Mouse (Mus musculus) myocyte (in vitro differentiated cells): ENCODE data around the gene Ubash3b. TPM values are rescaled to one million over a fixed set of nuclear protein-coding genes. Genes with fewer than 3 reads are reported as not detected.
A peak's percentile ranks its signal among the peaks of the same experiment; 100 is the strongest.

Source experiments
- H3K27me3 ChIP-seq: one replicate; pipeline ENCODE4 v1.6.1; 2011; ENCODE audit not compliant: control insufficient read depth, insufficient read depth, insufficient read length
- H3K36me3 ChIP-seq: one replicate; pipeline ENCODE4 v1.6.1; 2011; ENCODE audit not compliant: control insufficient read depth, insufficient read depth
- H3K4me2 ChIP-seq: one replicate; pipeline ENCODE4 v1.6.1; 2011; ENCODE audit warnings: low read depth, control low read depth
- H3K4me3 ChIP-seq: one replicate; pipeline ENCODE4 v1.5.1; 2011; ENCODE audit warnings: mild to moderate bottlenecking, control low read depth, moderate library complexity
- H3K79me2 ChIP-seq: one replicate; pipeline ENCODE4 v1.6.1; 2011; ENCODE audit not compliant: control insufficient read depth, insufficient read depth
- H3ac ChIP-seq: one replicate; pipeline ENCODE4 v1.6.1; 2011; ENCODE audit not compliant: control insufficient read depth, insufficient read length
- CEBPB ChIP-seq: IDR thresholded peaks from 2 replicates; pipeline ENCODE4 v1.6.1; 2011; ENCODE audit warnings: mild to moderate bottlenecking, moderate library complexity; ENCODE audit not compliant: poor library complexity, insufficient read depth, severe bottlenecking
- E2F4 ChIP-seq: IDR thresholded peaks from one replicate; pipeline ENCODE4 v1.6.1; 2011; ENCODE audit warnings: mild to moderate bottlenecking, control low read depth, moderate library complexity; ENCODE audit not compliant: insufficient read depth
- MAX ChIP-seq: IDR thresholded peaks from one replicate; pipeline ENCODE4 v1.6.1; 2011; ENCODE audit warnings: low read depth, mild to moderate bottlenecking, control low read depth
- MYOD1 ChIP-seq, 3 experiments: IDR thresholded peaks; one replicate each; pipeline ENCODE4 v1.6.1; 2011; ENCODE audit warnings: control low read depth in 2 of 3, low read depth in 2 of 3, mild to moderate bottlenecking in 2 of 3, moderate library complexity in 1 of 3; ENCODE audit not compliant: insufficient read length in 2 of 3, control insufficient read depth in 1 of 3
- MYOG ChIP-seq, 3 experiments: IDR thresholded peaks; one replicate each; pipeline ENCODE4 v1.6.1; 2011; ENCODE audit warnings: control low read depth in 2 of 3, low read depth in 2 of 3, mild to moderate bottlenecking in 2 of 3; ENCODE audit not compliant: insufficient read length in 2 of 3, control insufficient read depth in 1 of 3, insufficient read depth in 1 of 3
- POLR2A ChIP-seq: IDR thresholded peaks from one replicate; pipeline ENCODE4 v1.6.1; 2011; ENCODE audit warnings: low read depth, mild to moderate bottlenecking, control low read depth, moderate library complexity; ENCODE audit not compliant: insufficient read length
- POLR2AphosphoS2 ChIP-seq: IDR thresholded peaks from one replicate; pipeline ENCODE4 v1.6.1; 2011; ENCODE audit warnings: low read depth, control low read depth; ENCODE audit not compliant: insufficient read length
- REST ChIP-seq: IDR thresholded peaks from one replicate; pipeline ENCODE4 v1.6.1; 2011; ENCODE audit warnings: mild to moderate bottlenecking, control low read depth, moderate library complexity; ENCODE audit not compliant: insufficient read depth, insufficient read length
- SRF ChIP-seq: IDR thresholded peaks from one replicate; pipeline ENCODE4 v1.6.1; 2011; ENCODE audit warnings: low read depth; ENCODE audit not compliant: control insufficient read depth, insufficient read length
- TCF12 ChIP-seq: IDR thresholded peaks from one replicate; pipeline ENCODE4 v1.6.1; 2011; ENCODE audit warnings: mild to moderate bottlenecking, control low read depth; ENCODE audit not compliant: poor library complexity, insufficient read depth, severe bottlenecking
- TCF3 ChIP-seq: IDR thresholded peaks from one replicate; pipeline ENCODE4 v1.6.1; 2011; ENCODE audit warnings: low read depth, control low read depth; ENCODE audit not compliant: insufficient read length
- USF1 ChIP-seq: IDR thresholded peaks from one replicate; pipeline ENCODE4 v1.6.1; 2011; ENCODE audit warnings: low read depth, mild to moderate bottlenecking, control low read depth, moderate library complexity
- polyA plus RNA-seq: library from polyadenylated mRNA; unstranded; fragments of >200 nt; fragmentation: generic; extraction: Trizol; gene quantifications from one replicate; pipeline ENCODE4 v1.2.1, GENCODE M21; 2012; ENCODE audit warnings: missing spikeins

The Ubash3b gene
- polyA plus RNA-seq, 1 experiment: 5.9 TPM

DNA sequence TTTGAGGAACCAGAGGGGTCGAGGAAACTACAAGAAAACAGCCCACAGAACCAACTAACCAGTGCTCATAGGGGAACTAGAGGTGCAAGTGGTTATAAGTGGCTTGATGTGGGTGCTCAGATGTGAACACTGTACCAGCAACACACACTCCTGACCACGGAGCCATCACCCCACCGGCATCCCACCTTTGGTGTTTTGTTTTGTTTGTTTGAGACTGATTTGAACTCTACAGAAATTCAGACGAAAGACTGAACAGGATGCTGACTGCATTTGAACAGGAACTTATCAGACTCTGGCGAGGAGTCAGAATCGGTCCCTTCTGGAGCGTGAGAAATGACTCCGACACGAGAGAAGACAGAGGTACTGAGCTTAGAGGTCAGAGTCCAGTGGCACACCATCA is 19.9 kb upstream of the Ubash3b start:
- Histone ChIP-seq H3K79me2 (no peaks in the 10 kb centered on the region), H3K36me3 (no peaks in the 10 kb centered on the region), H3K4me3 (no peak overlapping the region), H3K4me2 (no peak overlapping the region), H3K27me3 (no peaks in the 10 kb centered on the region), H3ac (no peak overlapping the region)
- TF ChIP-seq POLR2A (no peak), USF1 (no peak), MAX (no peak), TCF12 (no peak), POLR2AphosphoS2 (no peak), SRF (no peak), TCF3 (no peak), MYOG (IDR thresholded peaks at IDR 0.05; ENCODE audit: control insufficient read depth in 1 of 3, insufficient read depth in 1 of 3, insufficient read length in 2 of 3, low read depth in 2 of 3) (no peak), MYOD1 (IDR thresholded peaks at IDR 0.05; ENCODE audit: control insufficient read depth in 1 of 3, insufficient read length in 2 of 3, low read depth in 2 of 3) (no peak), CEBPB (no peak), REST (no peak), E2F4 (no peak)

DNA sequence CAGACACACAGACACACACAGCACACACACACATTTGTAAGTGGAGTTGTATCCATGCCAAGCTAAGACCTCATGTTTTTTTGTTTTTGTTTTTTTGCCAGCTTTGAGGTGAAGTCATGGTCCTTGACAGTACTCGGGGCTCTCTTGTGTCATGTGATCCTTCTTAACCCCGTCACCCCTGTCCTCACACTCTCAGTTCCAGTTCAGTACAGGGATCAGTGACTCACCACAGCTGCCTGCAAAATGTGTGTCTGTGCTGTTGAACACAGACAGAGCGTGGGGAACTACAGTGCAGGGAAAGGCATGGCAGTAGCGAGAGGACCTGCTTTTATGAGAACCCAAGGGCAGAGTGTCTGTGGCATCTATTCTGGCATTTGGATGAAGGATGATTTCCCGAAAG is 17.6 kb upstream of the Ubash3b start:
- no peak overlapping the region for H3ac ChIP-seq
- no peaks in the 10 kb centered on the region for H3K79me2 ChIP-seq
- peak overlapping the region; percentile 48 for H3K4me2 ChIP-seq
- H3K36me3 ChIP-seq: no peaks in the 10 kb centered on the region
- no peaks in the 10 kb centered on the region for H3K27me3 ChIP-seq
- TF ChIP-seq REST (no peak), MYOG (IDR thresholded peaks at IDR 0.05; ENCODE audit: control insufficient read depth in 1 of 3, insufficient read depth in 1 of 3, insufficient read length in 2 of 3, low read depth in 2 of 3) (peak in 1 of 3 experiments; percentile 34), E2F4 (no peak), MYOD1 (IDR thresholded peaks at IDR 0.05; ENCODE audit: control insufficient read depth in 1 of 3, insufficient read length in 2 of 3, low read depth in 2 of 3) (peak in 1 of 3 experiments; percentile 26)
- H3K4me3 ChIP-seq: no peak overlapping the region

DNA sequence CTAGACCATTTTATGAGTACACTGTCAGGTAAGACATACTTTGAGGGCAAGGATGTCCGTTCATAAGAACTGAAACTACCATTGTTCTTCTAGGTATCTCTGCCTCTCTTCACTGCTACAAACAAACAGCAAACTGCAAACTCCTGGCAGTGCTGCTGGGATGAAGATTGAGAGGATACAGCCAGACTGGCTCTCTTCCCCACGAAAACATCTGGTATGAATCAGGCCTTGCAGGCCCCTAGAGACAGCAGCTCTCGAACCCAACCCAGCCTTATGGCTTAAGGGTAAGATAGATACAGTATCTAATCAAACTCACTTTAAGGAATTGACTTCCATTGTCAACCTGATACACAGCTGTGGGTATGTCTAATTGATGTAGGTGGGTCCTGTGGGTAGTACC is 11.7 kb upstream of the Ubash3b start:
- Histone ChIP-seq H3K36me3 (no peaks in the 10 kb centered on the region), H3K27me3 (no peaks in the 10 kb centered on the region), H3K4me2 (peak overlapping the region; percentile 30), H3ac (no peak overlapping the region), H3K79me2 (no peaks in the 10 kb centered on the region), H3K4me3 (no peak overlapping the region)
- TF ChIP-seq MYOG (IDR thresholded peaks at IDR 0.05; ENCODE audit: control insufficient read depth in 1 of 3, insufficient read depth in 1 of 3, insufficient read length in 2 of 3, low read depth in 2 of 3): no peak
- no peak for TF ChIP-seq TCF12
- no peak for TF ChIP-seq E2F4
- TF ChIP-seq TCF3: no peak
- no peak for TF ChIP-seq MYOD1 (IDR thresholded peaks at IDR 0.05; ENCODE audit: control insufficient read depth in 1 of 3, insufficient read length in 2 of 3, low read depth in 2 of 3)
- no peak for TF ChIP-seq POLR2A
- no peak for TF ChIP-seq USF1
- TF ChIP-seq REST: no peak
- no peak for TF ChIP-seq POLR2AphosphoS2
- no peak for TF ChIP-seq SRF
- TF ChIP-seq MAX: no peak
- TF ChIP-seq CEBPB: no peak

DNA sequence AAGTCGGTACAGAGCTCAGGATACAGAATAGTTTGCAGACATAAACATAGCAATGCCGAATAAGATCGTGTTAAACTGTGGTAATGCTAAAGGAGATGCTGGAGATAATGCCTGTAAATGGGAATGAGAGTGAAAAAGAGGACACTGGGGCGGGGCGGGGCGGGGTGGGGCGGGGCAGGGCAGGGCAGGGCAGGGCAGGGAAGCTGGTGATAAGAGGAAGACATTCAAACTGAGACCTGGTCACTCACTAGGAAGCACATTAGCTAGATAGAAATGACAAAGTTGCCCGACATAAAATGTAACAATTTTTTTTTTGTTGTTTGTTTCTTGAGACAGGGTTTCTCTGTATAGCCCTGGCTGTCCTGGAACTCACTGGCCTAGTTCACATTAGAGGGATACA is 10.9 kb upstream of the Ubash3b start:
- TF ChIP-seq TCF12: no peak
- no peak for TF ChIP-seq REST
- TF ChIP-seq POLR2AphosphoS2: no peak
- TF ChIP-seq E2F4: no peak
- TF ChIP-seq TCF3: no peak
- no peak for TF ChIP-seq USF1
- TF ChIP-seq CEBPB: no peak
- TF ChIP-seq POLR2A: no peak
- no peak for TF ChIP-seq MYOG (IDR thresholded peaks at IDR 0.05; ENCODE audit: control insufficient read depth in 1 of 3, insufficient read depth in 1 of 3, insufficient read length in 2 of 3, low read depth in 2 of 3)
- TF ChIP-seq SRF: no peak
- no peak for TF ChIP-seq MYOD1 (IDR thresholded peaks at IDR 0.05; ENCODE audit: control insufficient read depth in 1 of 3, insufficient read length in 2 of 3, low read depth in 2 of 3)
- no peak for TF ChIP-seq MAX
- H3K27me3 ChIP-seq: no peaks in the 10 kb centered on the region
- H3K4me3 ChIP-seq: no peak overlapping the region
- peak overlapping the region; percentile 30 for H3K4me2 ChIP-seq
- H3K79me2 ChIP-seq: no peaks in the 10 kb centered on the region
- no peaks in the 10 kb centered on the region for H3K36me3 ChIP-seq
- H3ac ChIP-seq: no peak overlapping the region

DNA sequence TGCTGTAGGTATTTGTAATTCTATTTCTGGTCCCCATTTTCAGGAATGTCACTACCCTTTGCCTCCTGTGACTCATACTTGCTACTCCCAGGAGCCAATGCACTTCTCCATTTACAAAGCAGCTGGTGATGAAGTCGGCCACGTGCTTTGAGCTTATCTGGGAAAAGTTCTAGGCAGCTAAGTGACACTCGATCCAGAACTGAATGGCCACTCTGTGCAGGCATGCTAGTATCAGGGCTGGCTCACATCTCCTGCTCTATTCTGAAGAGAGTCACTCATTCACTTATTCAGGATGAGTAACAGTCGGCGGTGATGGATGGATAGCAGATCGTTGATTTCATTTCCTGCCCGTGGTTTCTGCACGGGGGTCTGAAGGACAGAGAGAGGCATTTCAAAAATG is 8.5 kb upstream of the Ubash3b start:
- Histone ChIP-seq H3K36me3 (no peaks in the 10 kb centered on the region), H3K27me3 (no peaks in the 10 kb centered on the region), H3ac (no peak overlapping the region), H3K4me3 (no peak overlapping the region), H3K4me2 (peak overlapping the region; percentile 47), H3K79me2 (no peaks in the 10 kb centered on the region)
- TF ChIP-seq CEBPB (no peak), TCF3 (no peak), MAX (peak; percentile 84), TCF12 (no peak), MYOG (IDR thresholded peaks at IDR 0.05; ENCODE audit: control insufficient read depth in 1 of 3, insufficient read depth in 1 of 3, insufficient read length in 2 of 3, low read depth in 2 of 3) (peak in 2 of 3 experiments; percentile 32 to 47), POLR2A (no peak), USF1 (peak; percentile 80), SRF (no peak), MYOD1 (IDR thresholded peaks at IDR 0.05; ENCODE audit: control insufficient read depth in 1 of 3, insufficient read length in 2 of 3, low read depth in 2 of 3) (peak in 1 of 3 experiments; percentile 52), E2F4 (no peak), REST (no peak), POLR2AphosphoS2 (no peak)
